Mouse (Mus musculus) megakaryocyte, embryonic 14.5 days (primary cell): ENCODE measurements around the gene Gm49394. TPM values are rescaled to one million over a fixed set of nuclear protein-coding genes. Genes with fewer than 3 reads are reported as not detected.

Source experiments
- H3K27me3 ChIP-seq: replicated peaks from 2 replicates; pipeline ENCODE3; 2012; ENCODE audit warnings: inconsistent platforms
- H3K36me3 ChIP-seq: replicated peaks from 2 replicates; pipeline ENCODE3; 2012; ENCODE audit warnings: low read length, inconsistent platforms, mixed read lengths
- H3K4me1 ChIP-seq: 2 replicates; pipeline ENCODE4 v1.6.1; 2012; ENCODE audit warnings: inconsistent platforms
- H3K4me3 ChIP-seq: replicated peaks from 2 replicates; pipeline ENCODE3; 2012; ENCODE audit warnings: moderate library complexity, mild to moderate bottlenecking, inconsistent platforms
- H3K9me3 ChIP-seq: 2 replicates; pipeline ENCODE4 v1.6.1; 2012; ENCODE audit warnings: inconsistent platforms
- FLI1 ChIP-seq: IDR thresholded peaks from 2 replicates; pipeline ENCODE4 v1.6.1; 2012; ENCODE audit warnings: low read length, inconsistent platforms, mixed read lengths
- GATA1 ChIP-seq: IDR thresholded peaks from 3 replicates; pipeline ENCODE4 v1.6.1; 2012; ENCODE audit warnings: mixed read lengths, low read length, inconsistent platforms, borderline replicate concordance
- polyA plus RNA-seq: library from polyadenylated mRNA; stranded (reverse); fragments of >175 nt; gene quantifications from 2 replicates; pipeline ENCODE4 v1.2.3, GENCODE M21; 2012; ENCODE audit warnings: low replicate concordance; ENCODE audit not compliant: insufficient read depth

Gm49394 gene
- polyA plus RNA-seq, result not detected in 2 replicates

GRCm38 (mm10) chr7:142669751-142670625 lies at the start of gene Gm49394:
TSS of gene Gm49394 (minus strand) at chr7:142669942.
- Histone ChIP-seq H3K4me1 (peaks cover 12% of the 10 kb centered on the region), H3K36me3 (no peaks in the 10 kb centered on the region), H3K4me3 (no peak within 1 kb of the TSS), H3K27me3 (peaks cover 40% of the 10 kb centered on the region), H3K9me3 (peaks cover 47% of the 10 kb centered on the region)
- TF ChIP-seq FLI1 (no peak), GATA1 (no peak)

GRCm38 (mm10) chr7:142714783-142715498 lies 45.2 kb upstream of the Gm49394 start:
- no peaks in the 10 kb centered on the region for H3K36me3 ChIP-seq
- H3K4me3 ChIP-seq, result no peak overlapping the region
- no peak for TF ChIP-seq FLI1
- no peak for TF ChIP-seq GATA1
- no peaks in the 10 kb centered on the region for H3K9me3 ChIP-seq
- no peaks in the 10 kb centered on the region for H3K4me1 ChIP-seq
- H3K27me3 ChIP-seq, result peaks cover 15% of the 10 kb centered on the region

GRCm38 (mm10) chr7:142706873-142707272 lies 37.1 kb upstream of the Gm49394 start:
- no peak for TF ChIP-seq FLI1
- no peak for TF ChIP-seq GATA1
- Histone ChIP-seq H3K4me3 (no peak overlapping the region), H3K4me1 (no peaks in the 10 kb centered on the region), H3K9me3 (no peaks in the 10 kb centered on the region), H3K27me3 (peaks cover 3% of the 10 kb centered on the region), H3K36me3 (no peaks in the 10 kb centered on the region)

- no peaks in the 10 kb centered on the region for H3K36me3 ChIP-seq
- H3K9me3 ChIP-seq, result no peaks in the 10 kb centered on the region
- TF ChIP-seq GATA1, result no peak
- no peak for TF ChIP-seq FLI1
- peaks cover 13% of the 10 kb centered on the region for H3K27me3 ChIP-seq
- no peak overlapping the region for H3K4me3 ChIP-seq
- H3K4me1 ChIP-seq, result no peaks in the 10 kb centered on the region
Observed at GRCm38 (mm10) chr7:142699334-142699860, 29.7 kb upstream of the Gm49394 start.

GRCm38 (mm10) chr7:142678611-142679010 lies 8.9 kb upstream of the Gm49394 start:
- peaks cover 69% of the 10 kb centered on the region for H3K27me3 ChIP-seq

GRCm38 (mm10) chr7:142675644-142676043 lies 5.9 kb upstream of the Gm49394 start:
- peaks cover 12% of the 10 kb centered on the region for H3K4me1 ChIP-seq
- no peak for TF ChIP-seq GATA1
- TF ChIP-seq FLI1, result no peak
- H3K36me3 ChIP-seq, result no peaks in the 10 kb centered on the region
- H3K4me3 ChIP-seq, result no peak overlapping the region
- peaks cover 16% of the 10 kb centered on the region for H3K9me3 ChIP-seq
- peaks cover 54% of the 10 kb centered on the region for H3K27me3 ChIP-seq

More at GRCm38 (mm10) chr7:142678611-142679010, 8.9 kb upstream of the Gm49394 start:
- Histone ChIP-seq H3K4me3 (no peak overlapping the region), H3K36me3 (no peaks in the 10 kb centered on the region), H3K4me1 (no peaks in the 10 kb centered on the region), H3K9me3 (no peaks in the 10 kb centered on the region)
- no peak for TF ChIP-seq FLI1
- TF ChIP-seq GATA1, result no peak

- H3K4me1 ChIP-seq, result peaks cover 12% of the 10 kb centered on the region
- H3K27me3 ChIP-seq, result peaks cover 49% of the 10 kb centered on the region
- H3K9me3 ChIP-seq, result peaks cover 20% of the 10 kb centered on the region
- TF ChIP-seq GATA1, result no peak
- no peak for TF ChIP-seq FLI1
- no peaks in the 10 kb centered on the region for H3K36me3 ChIP-seq
- no peak overlapping the region for H3K4me3 ChIP-seq
Observed at GRCm38 (mm10) chr7:142675141-142675540, 5.4 kb upstream of the Gm49394 start.

GRCm38 (mm10) chr7:142672120-142672519 lies 2.4 kb upstream of the Gm49394 start:
- Histone ChIP-seq H3K9me3 (peaks cover 46% of the 10 kb centered on the region), H3K4me1 (peaks cover 12% of the 10 kb centered on the region), H3K4me3 (no peak overlapping the region), H3K36me3 (no peaks in the 10 kb centered on the region), H3K27me3 (peaks cover 31% of the 10 kb centered on the region)
- TF ChIP-seq GATA1, result no peak
- TF ChIP-seq FLI1, result no peak

GRCm38 (mm10) chr7:142671067-142671466 lies 1.3 kb upstream of the Gm49394 start:
- Histone ChIP-seq H3K4me1 (peaks cover 12% of the 10 kb centered on the region), H3K27me3 (peaks cover 33% of the 10 kb centered on the region), H3K36me3 (no peaks in the 10 kb centered on the region), H3K9me3 (peaks cover 47% of the 10 kb centered on the region), H3K4me3 (no peak overlapping the region)
- no peak for TF ChIP-seq GATA1
- no peak for TF ChIP-seq FLI1

GRCm38 (mm10) chr7:142668328-142668727 lies 1.4 kb downstream of the Gm49394 start:
- H3K4me1 ChIP-seq, result peaks cover 12% of the 10 kb centered on the region
- H3K36me3 ChIP-seq, result no peaks in the 10 kb centered on the region
- H3K4me3 ChIP-seq, result no peak overlapping the region
- TF ChIP-seq GATA1 (no peak), FLI1 (no peak)
- H3K27me3 ChIP-seq, result peaks cover 46% of the 10 kb centered on the region
- H3K9me3 ChIP-seq, result peaks cover 47% of the 10 kb centered on the region
